8 mouse cellular contexts compared by ENCODE assay signal in the genomic region with DNA sequence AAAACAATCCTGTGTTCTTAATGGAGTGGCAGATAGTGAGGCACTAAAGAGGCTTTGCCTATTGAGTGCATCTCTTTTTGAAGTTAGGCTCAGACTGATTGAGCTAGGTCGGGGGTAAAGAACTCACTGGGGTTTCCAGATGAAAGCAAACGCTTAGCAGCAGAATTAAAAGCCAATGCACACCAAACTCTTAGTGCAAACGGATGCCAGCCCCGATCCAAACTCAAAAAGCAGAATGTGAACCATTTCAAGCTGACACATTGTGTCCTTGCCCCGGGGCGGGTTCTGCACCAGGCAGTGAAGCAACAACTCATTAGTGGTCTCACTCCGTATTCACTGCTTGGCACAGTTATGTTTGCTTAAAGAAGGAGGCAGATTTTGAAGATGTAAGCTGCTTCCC. TPM values are rescaled to one million over a fixed set of nuclear protein-coding genes. Genes with fewer than 3 reads are reported as not detected.
DNase-seq lines count a peak whose midpoint lies in the region; ATAC-seq and TF ChIP-seq lines count a peak whose summit lies in the region.
"Had no signal": no experiment of that assay in that cellular context is flagged by ENCODE, and none has a peak within 500 bp of the region (broad histone marks: within the 10 kb centered on the region; RNA-seq: fewer than 3 reads in every experiment).

No protein-coding gene starts in this region.

- no peak overlapping the region for H3K27ac ChIP-seq in forebrain, embryonic 15.5 days (replicated peaks)
- H3K27ac ChIP-seq in midbrain, embryonic 11.5 days (ENCODE audit: low read depth, low read length) = peak overlapping the region; percentile 14; the same call in 1 of the 2 replicates
- no peak overlapping the region for H3K27ac ChIP-seq in layer of hippocampus, adult 2 months

- ATAC-seq in forebrain, embryonic 15.5 days (replicated peaks) = peak; percentile 69
- peak; percentile 33; the same call in 1 of the 2 replicates for ATAC-seq in midbrain, embryonic 11.5 days (ENCODE audit: low FRiP score)
- no peak for ATAC-seq in erythroblast, adult 5-6 weeks (replicated peaks; ENCODE audit: low FRiP score, poor library complexity, severe bottlenecking)

- DNase-seq in NIH3T3 (ENCODE audit: low read depth) = peak; percentile 8
- DNase-seq in embryo, embryonic 10 days (ENCODE audit: low spot score) = peak; percentile 55
- DNase-seq in midbrain, embryonic 11.5 days (ENCODE audit: low spot score, missing footprints) = no peak
- no peak for DNase-seq in layer of hippocampus, adult 2 months (ENCODE audit: low spot score in 2 of 2)
- no peak for DNase-seq in spleen, postnatal 36 days (ENCODE audit: low spot score in 2 of 2)
- DNase-seq: right cerebral cortex, adult 18-20 months had no signal

- no peak for TF ChIP-seq CTCF in layer of hippocampus, adult 2 months (conservative IDR thresholded peaks at IDR 0.05)

- H3K9me3 ChIP-seq in forebrain, embryonic 15.5 days = no peaks in the 10 kb centered on the region
- no peaks in the 10 kb centered on the region for H3K9me3 ChIP-seq in midbrain, embryonic 11.5 days (ENCODE audit: control insufficient read depth, low read length)

- no peak overlapping the region for H3K4me3 ChIP-seq in forebrain, embryonic 15.5 days
- H3K4me3 ChIP-seq in midbrain, embryonic 11.5 days (ENCODE audit: low read depth, low read length) = no peak overlapping the region
- no peak overlapping the region for H3K4me3 ChIP-seq in layer of hippocampus, adult 2 months

- peaks cover 9% of the 10 kb centered on the region for H3K4me1 ChIP-seq in forebrain, embryonic 15.5 days
- peaks cover 6% of the 10 kb centered on the region for H3K4me1 ChIP-seq in midbrain, embryonic 11.5 days (ENCODE audit: control insufficient read depth, insufficient read depth, low read length)

- H3K36me3 ChIP-seq in forebrain, embryonic 15.5 days = no peaks in the 10 kb centered on the region
- H3K36me3 ChIP-seq in midbrain, embryonic 11.5 days (ENCODE audit: control insufficient read depth, insufficient read depth, low read length) = no peaks in the 10 kb centered on the region

- no peaks in the 10 kb centered on the region for H3K27me3 ChIP-seq in forebrain, embryonic 15.5 days
- no peaks in the 10 kb centered on the region for H3K27me3 ChIP-seq in midbrain, embryonic 11.5 days (ENCODE audit: control insufficient read depth, insufficient read depth, low read length)

- H3K4me2 ChIP-seq in forebrain, embryonic 15.5 days (replicated peaks) = no peak overlapping the region
- H3K4me2 ChIP-seq in midbrain, embryonic 11.5 days = no peak overlapping the region

- no peak overlapping the region for H3K9ac ChIP-seq in forebrain, embryonic 15.5 days (replicated peaks)
- peak overlapping the region; percentile 30 for H3K9ac ChIP-seq in midbrain, embryonic 11.5 days (ENCODE audit: low read length)

- 1% methylated on average over 7 of the region's 7 CpGs for WGBS in forebrain, embryonic 15.5 days
- 3% methylated on average over 7 of the region's 7 CpGs for WGBS in midbrain, embryonic 11.5 days

RNA-seq across cellular contexts. Expression of a gene that starts 35.1 kb away (rescaled TPM):
- 7.7 and 8.4 TPM in 2 replicates for polyA plus RNA-seq in forebrain, embryonic 15.5 days (2015; fragmentation: Nextera tagmentation; extraction: Ambion mirVana)
- polyA plus RNA-seq in midbrain, embryonic 11.5 days (2014; fragmentation: Nextera tagmentation; extraction: Ambion mirVana) = 11.4 and 12.0 TPM in 2 replicates
- 1 to 10 TPM; 3.3 to 3.7 TPM for total RNA-seq in layer of hippocampus, adult 2 months (2021)
- total RNA-seq in erythroblast, adult 5-6 weeks (2015; ENCODE audit: low replicate concordance) = 0.42 TPM in 1 of 2 replicates, not detected in the other
- total RNA-seq in erythroblast, adult 5-6 weeks (2017; ENCODE audit: low replicate concordance) = 0.17 and 1.7 TPM in 2 replicates

RNA-seq across cellular contexts. Expression of a gene that starts 38.9 kb away (rescaled TPM):
- polyA plus RNA-seq in forebrain, embryonic 15.5 days (2015; fragmentation: Nextera tagmentation; extraction: Ambion mirVana) = 0.47 and 0.79 TPM in 2 replicates
- polyA plus RNA-seq in midbrain, embryonic 11.5 days (2014; fragmentation: Nextera tagmentation; extraction: Ambion mirVana) = 0.96 and 0.98 TPM in 2 replicates
- total RNA-seq in layer of hippocampus, adult 2 months (2021) = under 1 TPM; 0.20 to 0.52 TPM
- total RNA-seq in erythroblast, adult 5-6 weeks (2015; ENCODE audit: low replicate concordance) = not detected in 2 replicates
- total RNA-seq in erythroblast, adult 5-6 weeks (2017; ENCODE audit: low replicate concordance) = 0.43 TPM in 1 of 2 replicates, not detected in the other

Comparison
In these comparisons a context has a peak if more than half of its experiments do, and no peak if none do; other contexts are left out.
1. DNase-seq: peak in NIH3T3 (single experiment) and embryo, embryonic 10 days (single experiment); none in midbrain, embryonic 11.5 days (single experiment), layer of hippocampus, adult 2 months (0 of 2) and spleen, postnatal 36 days (0 of 2).